13 mouse cellular contexts compared by ENCODE assay signal in genomic region chr11:98568326-98568725, GRCm38 (mm10). TPM values are rescaled to one million over a fixed set of nuclear protein-coding genes. Genes with fewer than 3 reads are reported as not detected.
A peak's percentile ranks its signal among the peaks of the same experiment; 100 is the strongest.
DNase-seq lines count a peak whose midpoint lies in the region; ATAC-seq and TF ChIP-seq lines count a peak whose summit lies in the region.
"Had no signal": no experiment of that assay in that cellular context is flagged by ENCODE, and none has a peak within 500 bp of the region (broad histone marks: within the 10 kb centered on the region; RNA-seq: fewer than 3 reads in every experiment).

No protein-coding gene starts in this region.

- TF ChIP-seq POLR2A in spleen, adult 2 months (IDR thresholded peaks at IDR 0.05; ENCODE audit: low read depth, low read length) = no peak
- no peak for TF ChIP-seq POLR2A in brain, embryonic 14.5 days (IDR thresholded peaks at IDR 0.05; ENCODE audit: borderline replicate concordance, extremely low read depth, insufficient read depth, insufficient read length, poor library complexity, severe bottlenecking)

- H3K27me3 ChIP-seq in hindbrain, embryonic 11.5 days (ENCODE audit: control insufficient read depth, insufficient read depth, low read length) = no peaks in the 10 kb centered on the region
- H3K27me3 ChIP-seq in hindbrain, embryonic 10.5 days (ENCODE audit: insufficient read depth, poor library complexity, severe bottlenecking) = no peaks in the 10 kb centered on the region
- no peaks in the 10 kb centered on the region for H3K27me3 ChIP-seq in spleen, adult 2 months (ENCODE audit: control insufficient read depth, insufficient read depth, low read length)

- no peak overlapping the region for H3K9ac ChIP-seq in hindbrain, embryonic 11.5 days (ENCODE audit: low read depth, low read length)
- H3K9ac ChIP-seq: heart, embryonic 15.5 days had no signal

- no peak for ATAC-seq in hindbrain, embryonic 11.5 days (ENCODE audit: low FRiP score)

- peak; percentile 25; the same call in 1 of the 2 replicates for TF ChIP-seq CTCF in spleen, adult 2 months (IDR thresholded peaks at IDR 0.05; ENCODE audit: extremely low read depth, insufficient read depth, insufficient read length, insufficient replicate concordance)
- TF ChIP-seq CTCF in brain, embryonic 14.5 days (IDR thresholded peaks at IDR 0.05; ENCODE audit: borderline replicate concordance, extremely low read depth, insufficient read depth, insufficient read length) = peak; percentile 41; the same call in 1 of the 2 replicates

- peak; percentile 25 for DNase-seq in hindbrain, embryonic 11.5 days (ENCODE audit: low spot score)
- DNase-seq in hindbrain, embryonic 10.5 days (ENCODE audit: low spot score) = no peak
- DNase-seq in spleen, adult 2 months (ENCODE audit: low read depth in 1 of 2, low spot score in 2 of 2) = no peak
- no peak for DNase-seq in spleen, adult 18-20 months
- no peak for DNase-seq in brain, embryonic 14.5 days (ENCODE audit: low read depth)
- DNase-seq in thymus, postnatal 25 days = peak; percentile 47
- DNase-seq in adipocyte (ENCODE audit: low spot score) = no peak
- DNase-seq in heart, adult 18-20 months = no peak
- DNase-seq: kidney, adult 9 months had no signal

- no peaks in the 10 kb centered on the region for H3K36me3 ChIP-seq in hindbrain, embryonic 11.5 days (ENCODE audit: control insufficient read depth, insufficient read depth, low read length)
- no peaks in the 10 kb centered on the region for H3K36me3 ChIP-seq in hindbrain, embryonic 10.5 days
- H3K36me3 ChIP-seq in spleen, adult 2 months (ENCODE audit: control insufficient read depth, insufficient read depth, low read length) = no peaks in the 10 kb centered on the region
- H3K36me3 ChIP-seq: heart, embryonic 15.5 days had no signal

- 85% methylated on average over 8 of the region's 8 CpGs for WGBS in hindbrain, embryonic 11.5 days
- 86% methylated on average over 8 of the region's 8 CpGs for WGBS in hindbrain, embryonic 10.5 days
- 74% methylated on average over 8 of the region's 8 CpGs for WGBS in spleen, adult 2 months

- H3K4me1 ChIP-seq in hindbrain, embryonic 11.5 days (replicated peaks; ENCODE audit: control insufficient read depth, insufficient read depth, low read length) = no peaks in the 10 kb centered on the region
- no peaks in the 10 kb centered on the region for H3K4me1 ChIP-seq in hindbrain, embryonic 10.5 days (replicated peaks)
- H3K4me1 ChIP-seq in spleen, adult 2 months (ENCODE audit: control insufficient read depth, insufficient read depth, insufficient read length) = no peaks in the 10 kb centered on the region
- H3K4me1 ChIP-seq: heart, embryonic 15.5 days had no signal

- H3K27ac ChIP-seq in hindbrain, embryonic 11.5 days (ENCODE audit: low read depth, low read length) = no peak overlapping the region
- no peak overlapping the region for H3K27ac ChIP-seq in hindbrain, embryonic 10.5 days
- no peak overlapping the region for H3K27ac ChIP-seq in spleen, adult 2 months (ENCODE audit: insufficient read depth, low read length)
- H3K27ac ChIP-seq: heart, embryonic 15.5 days had no signal

- H3K9me3 ChIP-seq in hindbrain, embryonic 11.5 days (ENCODE audit: control insufficient read depth, low read length) = no peaks in the 10 kb centered on the region
- H3K9me3 ChIP-seq in hindbrain, embryonic 10.5 days = no peaks in the 10 kb centered on the region
- H3K9me3 ChIP-seq: heart, embryonic 15.5 days had no signal

- H3K4me2 ChIP-seq in hindbrain, embryonic 11.5 days (replicated peaks; ENCODE audit: low read depth, low read length) = no peak overlapping the region
- H3K4me2 ChIP-seq: heart, embryonic 15.5 days had no signal

- H3K4me3 ChIP-seq in hindbrain, embryonic 11.5 days (ENCODE audit: low read depth, low read length) = no peak overlapping the region
- no peak overlapping the region for H3K4me3 ChIP-seq in hindbrain, embryonic 10.5 days
- no peak overlapping the region for H3K4me3 ChIP-seq in spleen, adult 2 months (ENCODE audit: extremely low read depth, insufficient read depth, insufficient read length)
- H3K4me3 ChIP-seq: heart, embryonic 15.5 days had no signal

RNA-seq across cellular contexts. Expression of gene Zpbp2, which starts 17.4 kb away (rescaled TPM):
- polyA plus RNA-seq in hindbrain, embryonic 11.5 days (2014; fragmentation: Nextera tagmentation; extraction: Ambion mirVana) = 0.21 TPM in 1 of 2 replicates, not detected in the other
- polyA plus RNA-seq in hindbrain, embryonic 10.5 days (2016; fragmentation: Nextera tagmentation; extraction: Ambion mirVana) = 0.14 and 0.37 TPM in 2 replicates
- polyA plus RNA-seq in spleen, adult 2 months (2012; rRNA removed) = 1.2 TPM in 2 replicates
- polyA plus RNA-seq in brain, embryonic 14.5 days (2012; rRNA removed) = 0.06 and 0.30 TPM in 2 replicates
- not detected for total RNA-seq in heart, adult 18-20 months (2021)
- total RNA-seq: left cerebral cortex, adult 18-20 months had no signal
- polyA plus RNA-seq: lung, embryonic 16.5 days; stomach, embryonic 14.5 days had no signal

RNA-seq across cellular contexts. Expression of gene Ormdl3, which starts 18.8 kb away (rescaled TPM):
- polyA plus RNA-seq in hindbrain, embryonic 11.5 days (2014; fragmentation: Nextera tagmentation; extraction: Ambion mirVana) = 10.9 and 12.2 TPM in 2 replicates
- polyA plus RNA-seq in hindbrain, embryonic 10.5 days (2016; fragmentation: Nextera tagmentation; extraction: Ambion mirVana) = 59.4 and 66.2 TPM in 2 replicates
- polyA plus RNA-seq in spleen, adult 2 months (2012; rRNA removed) = 37.4 and 42.9 TPM in 2 replicates
- polyA plus RNA-seq in brain, embryonic 14.5 days (2012; rRNA removed) = 80.6 and 94.6 TPM in 2 replicates
- total RNA-seq in heart, adult 18-20 months (2021) = 10 to 100 TPM; 42.6 to 47.5 TPM

RNA-seq across cellular contexts. Expression of gene Ikzf3, which starts 22.5 kb away (rescaled TPM):
- polyA plus RNA-seq in hindbrain, embryonic 11.5 days (2014; fragmentation: Nextera tagmentation; extraction: Ambion mirVana) = 0.11 and 0.60 TPM in 2 replicates
- 0.07 and 0.11 TPM in 2 replicates for polyA plus RNA-seq in hindbrain, embryonic 10.5 days (2016; fragmentation: Nextera tagmentation; extraction: Ambion mirVana)
- 104 and 113 TPM in 2 replicates for polyA plus RNA-seq in spleen, adult 2 months (2012; rRNA removed)
- 0.07 and 0.20 TPM in 2 replicates for polyA plus RNA-seq in brain, embryonic 14.5 days (2012; rRNA removed)
- total RNA-seq in heart, adult 18-20 months (2021) = 1 to 10 TPM in 1 of 2 experiments, under 1 TPM in 1; 0.89 to 5.0 TPM

RNA-seq across cellular contexts. Expression of gene Lrrc3c, which starts 29.8 kb away (rescaled TPM):
- not detected in 2 replicates for polyA plus RNA-seq in hindbrain, embryonic 11.5 days (2014; fragmentation: Nextera tagmentation; extraction: Ambion mirVana)
- not detected in 2 replicates for polyA plus RNA-seq in hindbrain, embryonic 10.5 days (2016; fragmentation: Nextera tagmentation; extraction: Ambion mirVana)
- not detected in 2 replicates for polyA plus RNA-seq in spleen, adult 2 months (2012; rRNA removed)
- polyA plus RNA-seq in brain, embryonic 14.5 days (2012; rRNA removed) = not detected in 2 replicates
- not detected for total RNA-seq in heart, adult 18-20 months (2021)
- total RNA-seq: left cerebral cortex, adult 18-20 months had no signal
- polyA plus RNA-seq: heart, embryonic 15.5 days; lung, embryonic 16.5 days; stomach, embryonic 14.5 days had no signal

RNA-seq across cellular contexts. Expression of gene Gm12355, which starts 57.1 kb away (rescaled TPM):
- polyA plus RNA-seq in hindbrain, embryonic 11.5 days (2014; fragmentation: Nextera tagmentation; extraction: Ambion mirVana) = 0.85 and 1.8 TPM in 2 replicates
- 1.3 and 1.4 TPM in 2 replicates for polyA plus RNA-seq in hindbrain, embryonic 10.5 days (2016; fragmentation: Nextera tagmentation; extraction: Ambion mirVana)
- polyA plus RNA-seq in spleen, adult 2 months (2012; rRNA removed) = not detected in 2 replicates
- 0.08 and 0.33 TPM in 2 replicates for polyA plus RNA-seq in brain, embryonic 14.5 days (2012; rRNA removed)
- total RNA-seq in heart, adult 18-20 months (2021) = 10 to 100 TPM in 1 of 2 experiments, 1 to 10 TPM in 1; 6.6 to 10.4 TPM

Comparison
In these comparisons a context has a peak if more than half of its experiments do, and no peak if none do; other contexts are left out.
1. DNase-seq: peak in hindbrain, embryonic 11.5 days (single experiment) and thymus, postnatal 25 days (single experiment); none in hindbrain, embryonic 10.5 days (single experiment), spleen, adult 2 months (0 of 2), spleen, adult 18-20 months (0 of 2), brain, embryonic 14.5 days (single experiment), adipocyte (single experiment) and heart, adult 18-20 months (0 of 2).
2. RNA of gene Ikzf3, which starts 22.5 kb away (polyA plus RNA-seq): 104 to 113 TPM in spleen, adult 2 months; 0.11 to 0.60 TPM in hindbrain, embryonic 11.5 days, 0.07 to 0.20 TPM in brain, embryonic 14.5 days and 0.07 to 0.11 TPM in hindbrain, embryonic 10.5 days; every median in the first group is over 10 times any median in the second.